Mouse (Mus musculus) yolk sac, embryonic 10.5 days (tissue): ENCODE data around the gene Mrvi1.
A peak's percentile ranks its signal among the peaks of the same experiment; 100 is the strongest.
"Not testable (repeated sequence)": the region's sequence is repeated elsewhere in the genome, so short reads cannot be mapped to it uniquely, and the experiment has no call there.

ENCODE experiments used
- DNase-seq: peaks from one replicate; pipeline ENCODE4 v3.0.0-alpha.2; 2017; ENCODE audit warnings: low spot score

The Mrvi1 gene

GRCm38 (mm10) chr7:110941116-110941521 is 41.1 kb downstream of the Mrvi1 start:
- DNase-seq, result no peak

- DNase-seq, result no peak
These were observed 46.2 kb downstream of the Mrvi1 start for GRCm38 (mm10) chr7:110935815-110936762.

- no peak for DNase-seq
These were observed 48.3 kb downstream of the Mrvi1 start for GRCm38 (mm10) chr7:110933999-110934398.

GRCm38 (mm10) chr7:110933329-110933728 is 48.9 kb downstream of the Mrvi1 start:
- no peak for DNase-seq

- DNase-seq, result peak; percentile 61
These were observed 52.0 kb downstream of the Mrvi1 start for GRCm38 (mm10) chr7:110930118-110930854.

- DNase-seq, result no peak
These were observed 55.7 kb downstream of the Mrvi1 start for GRCm38 (mm10) chr7:110926562-110926961.

- no peak for DNase-seq
These were observed 61.7 kb downstream of the Mrvi1 start for GRCm38 (mm10) chr7:110920331-110921261.

GRCm38 (mm10) chr7:110919721-110920120 is 62.5 kb downstream of the Mrvi1 start:
- no peak for DNase-seq

GRCm38 (mm10) chr7:110915913-110916312 is 66.3 kb downstream of the Mrvi1 start:
- DNase-seq, result peak; percentile 80

- DNase-seq, result peak; percentile 27
These were observed 67.7 kb downstream of the Mrvi1 start for GRCm38 (mm10) chr7:110914531-110914930.

GRCm38 (mm10) chr7:110913754-110914153 is 68.5 kb downstream of the Mrvi1 start:
- no peak for DNase-seq

GRCm38 (mm10) chr7:110908209-110909144 is 73.8 kb downstream of the Mrvi1 start:
- DNase-seq, result no peak

- DNase-seq, result no peak
These were observed 75.7 kb downstream of the Mrvi1 start for GRCm38 (mm10) chr7:110906566-110906965.

GRCm38 (mm10) chr7:110903226-110903625 is 79.0 kb downstream of the Mrvi1 start:
- no peak for DNase-seq

- DNase-seq, result no peak
These were observed 85.1 kb downstream of the Mrvi1 start for GRCm38 (mm10) chr7:110897202-110897601.

GRCm38 (mm10) chr7:110896453-110896852 is 85.8 kb downstream of the Mrvi1 start:
- DNase-seq, result no peak

- not testable (repeated sequence) for DNase-seq
These were observed 86.5 kb downstream of the Mrvi1 start for GRCm38 (mm10) chr7:110895772-110896171.

- no peak for DNase-seq
These were observed 87.6 kb downstream of the Mrvi1 start for GRCm38 (mm10) chr7:110894673-110895072.

GRCm38 (mm10) chr7:110893943-110894610 is 88.2 kb downstream of the Mrvi1 start:
- peak; percentile 86 for DNase-seq

GRCm38 (mm10) chr7:110891501-110891986 is 90.7 kb downstream of the Mrvi1 start:
- peak; percentile 85 for DNase-seq
